Mouse (Mus musculus) bone marrow, adult 2 months (tissue): Measurements from ENCODE around the gene Fgd6.

Experiments used
- CTCF ChIP-seq: fragments of 200-500 bp; IDR thresholded peaks from 2 replicates; pipeline ENCODE4 v1.5.1; 2011; ENCODE audit warnings: low read length, control low read depth; ENCODE audit not compliant: control insufficient read depth, insufficient read depth
- POLR2A ChIP-seq: fragments of 200-500 bp; IDR thresholded peaks from 2 replicates; pipeline ENCODE4 v1.6.1; 2011; ENCODE audit warnings: low read depth, mild to moderate bottlenecking, control low read depth, low read length, borderline replicate concordance; ENCODE audit not compliant: control insufficient read depth

- TF ChIP-seq CTCF (no peak), POLR2A (no peak)
Observed at GRCm38 (mm10) chr10:94161051-94161765, 125.4 kb downstream of the Fgd6 start.
